Mouse (Mus musculus) liver, postnatal 0 days (tissue): ENCODE results near the gene Afg1l. TPM values are rescaled to one million over a fixed set of nuclear protein-coding genes. Genes with fewer than 3 reads are reported as not detected.

ENCODE experiments used
- ATAC-seq: fragments of 200-750 bp; cut with Nextera tagmentation; 2 replicates; pipeline ENCODE4 v1.8.0; 2017; ENCODE audit warnings: mild to moderate bottlenecking, moderate library complexity
- DNase-seq: peaks from one replicate; pipeline ENCODE4 v3.0.0-alpha.2; 2016
- H3K27ac ChIP-seq: fragments of 300-500 bp; sonication (generic); 2 replicates; pipeline ENCODE4 v1.5.1; 2014; ENCODE audit warnings: antibody characterized with exemption, moderate library complexity, mild to moderate bottlenecking, low read depth
- H3K27me3 ChIP-seq: fragments of 300-500 bp; sonication (generic); 2 replicates; pipeline ENCODE4 v1.6.1; 2014; ENCODE audit warnings: low read length, control low read depth, mixed read lengths; ENCODE audit not compliant: insufficient read depth
- H3K36me3 ChIP-seq: fragments of 300-500 bp; sonication (generic); replicated peaks from 2 replicates; pipeline ENCODE4 v1.6.1; 2014; ENCODE audit warnings: mild to moderate bottlenecking, control low read depth, low read length, moderate library complexity, mixed read lengths; ENCODE audit not compliant: insufficient read depth
- H3K4me1 ChIP-seq: fragments of 300-500 bp; sonication (generic); 2 replicates; pipeline ENCODE4 v1.6.1; 2014; ENCODE audit warnings: antibody characterized with exemption, mild to moderate bottlenecking, control low read depth; ENCODE audit not compliant: insufficient read depth
- H3K4me2 ChIP-seq: fragments of 300-500 bp; sonication (generic); 2 replicates; pipeline ENCODE4 v1.6.1; 2014; ENCODE audit warnings: low read depth, mild to moderate bottlenecking, low read length, moderate library complexity, mixed read lengths
- H3K4me3 ChIP-seq: fragments of 300-500 bp; sonication (generic); 2 replicates; pipeline ENCODE4 v1.5.1; 2014; ENCODE audit warnings: low read depth, low read length
- H3K9ac ChIP-seq: fragments of 300-500 bp; sonication (generic); replicated peaks from 2 replicates; pipeline ENCODE4 v1.6.1; 2014; ENCODE audit warnings: mild to moderate bottlenecking, moderate library complexity
- H3K9me3 ChIP-seq: fragments of 300-500 bp; sonication (generic); 2 replicates; pipeline ENCODE4 v1.6.1; 2016; ENCODE audit warnings: mild to moderate bottlenecking, control low read depth, low read length, mixed read lengths
- CTCF ChIP-seq: sonication (generic); IDR thresholded peaks from 2 replicates; pipeline ENCODE4 v1.5.1; 2016; ENCODE audit warnings: antibody characterized with exemption, low read depth
- EP300 ChIP-seq: IDR thresholded peaks from 2 replicates; pipeline ENCODE4 v1.6.1; 2016; ENCODE audit warnings: antibody characterized with exemption, low read depth, mild to moderate bottlenecking
- WGBS: fragments of 180-500 bp; shearing (Covaris S2); extraction: QIAGEN DNeasy Blood & Tissue Kit; methylation state at CpG from one replicate; pipeline ENCODE4 v1.1.7; 2014; ENCODE audit not compliant: insufficient replicate concordance; 5-methylcytosine and 5-hydroxymethylcytosine counted together
- polyA plus RNA-seq: library from polyadenylated mRNA; unstranded; fragments of >200 nt; fragmentation: Nextera tagmentation; extraction: Ambion mirVana; gene quantifications from 2 replicates; pipeline ENCODE4 v1.2.1, GENCODE M21; 2015

The Afg1l gene
- polyA plus RNA-seq, 1 experiment from 2014 or later: 2.9 TPM

GRCm38 (mm10) chr10:42355980-42356379 is 122.4 kb downstream of the Afg1l start:
- no peak for ATAC-seq
- no peaks in the 10 kb centered on the region for H3K36me3 ChIP-seq
- no peak overlapping the region for H3K27ac ChIP-seq
- H3K9ac ChIP-seq: no peak overlapping the region
- no peaks in the 10 kb centered on the region for H3K27me3 ChIP-seq
- no peak overlapping the region for H3K4me3 ChIP-seq
- H3K4me2 ChIP-seq: no peak overlapping the region
- H3K9me3 ChIP-seq: no peaks in the 10 kb centered on the region
- H3K4me1 ChIP-seq: no peaks in the 10 kb centered on the region
- TF ChIP-seq CTCF (peak; percentile 51), EP300 (no peak)
- peak; percentile 21 for DNase-seq
- WGBS: 72% methylated on average over 3 of the region's 3 CpGs

DNA sequence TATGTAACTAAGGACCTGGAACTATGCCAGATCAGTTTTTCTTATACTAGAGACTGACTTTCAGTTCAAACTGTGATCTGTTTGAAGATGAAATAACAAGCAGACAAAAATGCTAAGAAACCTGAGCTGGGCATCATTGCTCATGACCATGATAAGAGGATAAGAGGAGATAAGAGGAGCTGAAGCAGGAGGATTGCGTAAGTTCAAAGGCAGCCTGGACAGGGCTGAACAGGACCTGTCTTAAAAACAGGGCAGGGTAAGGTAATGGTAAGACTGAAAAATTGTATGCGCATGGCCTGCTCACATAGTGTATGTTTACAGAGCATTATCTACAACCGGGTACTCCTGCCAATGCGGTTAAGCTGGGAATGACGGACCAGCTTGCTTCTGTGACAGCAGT is 130.4 kb downstream of the Afg1l start:
- Histone ChIP-seq H3K4me2 (no peak overlapping the region), H3K9ac (no peak overlapping the region), H3K4me1 (no peaks in the 10 kb centered on the region), H3K27ac (no peak overlapping the region), H3K4me3 (no peak overlapping the region), H3K36me3 (no peaks in the 10 kb centered on the region; the same call in 1 of the 2 replicates), H3K9me3 (no peaks in the 10 kb centered on the region), H3K27me3 (no peaks in the 10 kb centered on the region)
- ATAC-seq (no peak), DNase-seq (no peak)
- 65% methylated on average over 5 of the region's 5 CpGs for WGBS
- no peak for TF ChIP-seq CTCF
- TF ChIP-seq EP300: no peak

DNA sequence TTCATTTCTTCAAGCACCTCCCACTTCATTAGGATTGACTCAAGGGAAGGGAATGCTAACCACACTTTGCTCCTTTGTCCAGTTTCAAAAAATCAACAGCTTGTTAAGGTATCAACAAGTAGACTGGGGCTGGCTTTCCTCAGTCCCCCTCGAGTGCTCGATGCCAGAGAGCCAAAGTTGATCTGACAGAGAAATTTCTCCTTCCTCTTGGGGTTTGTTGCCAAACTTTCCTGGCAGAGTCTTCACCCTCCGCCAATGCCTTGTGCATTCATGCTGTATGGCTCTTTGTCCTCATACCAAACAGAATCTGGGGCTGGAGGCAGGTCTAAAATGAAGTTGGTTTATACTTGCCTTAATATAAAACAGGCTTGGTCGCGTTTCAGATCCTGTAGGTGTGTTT is 131.2 kb downstream of the Afg1l start:
- H3K9me3 ChIP-seq: no peaks in the 10 kb centered on the region
- H3K27ac ChIP-seq: no peak overlapping the region
- no peaks in the 10 kb centered on the region for H3K27me3 ChIP-seq
- DNase-seq (no peak), ATAC-seq (no peak)
- 72% methylated on average over 5 of the region's 5 CpGs for whole genome bisulfite sequencing
- H3K4me2 ChIP-seq: no peak overlapping the region
- no peaks in the 10 kb centered on the region; the same call in 1 of the 2 replicates for H3K36me3 ChIP-seq
- no peaks in the 10 kb centered on the region for H3K4me1 ChIP-seq
- TF ChIP-seq EP300: no peak
- TF ChIP-seq CTCF: no peak
- no peak overlapping the region for H3K9ac ChIP-seq
- H3K4me3 ChIP-seq: no peak overlapping the region

DNA sequence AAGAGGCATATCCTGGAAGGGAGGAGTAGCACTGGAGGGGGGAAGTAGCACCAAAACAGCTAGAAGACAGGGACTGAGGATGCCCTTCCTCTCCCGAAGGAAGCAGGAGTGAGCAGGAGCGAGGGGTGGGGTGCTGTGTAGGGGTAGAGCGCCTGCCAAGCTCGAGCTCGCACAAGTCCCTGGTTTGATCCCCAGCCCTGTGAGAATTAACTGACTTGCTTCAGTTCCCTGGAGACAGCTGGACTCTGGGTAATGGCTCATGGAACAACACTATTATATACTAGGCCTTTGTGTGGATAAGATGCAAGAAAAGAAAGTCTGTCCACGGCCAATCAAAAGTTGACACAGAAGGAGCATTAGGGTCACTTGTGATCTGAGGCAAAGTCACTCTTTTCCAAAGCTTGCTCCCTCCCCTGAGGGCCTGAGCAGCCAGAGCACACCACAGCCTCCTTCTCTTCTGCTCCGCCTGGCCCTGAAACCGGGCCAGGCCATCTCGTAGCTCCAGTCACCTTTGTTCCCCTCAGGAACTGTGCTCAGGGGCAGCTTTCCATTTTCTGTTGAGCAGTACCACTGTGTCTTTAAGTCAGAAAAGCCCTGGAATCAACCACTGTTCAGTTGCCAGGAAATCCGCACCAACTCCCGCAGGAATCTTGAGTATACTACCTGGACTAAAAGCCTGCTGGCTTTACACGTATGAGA is 132.0 kb downstream of the Afg1l start:
- 82% methylated on average over 12 of the region's 12 CpGs for WGBS
- no peak overlapping the region for H3K9ac ChIP-seq
- H3K9me3 ChIP-seq: no peaks in the 10 kb centered on the region
- H3K4me3 ChIP-seq: no peak overlapping the region
- no peak for ATAC-seq
- no peak overlapping the region for H3K4me2 ChIP-seq
- no peak for DNase-seq
- no peaks in the 10 kb centered on the region for H3K27me3 ChIP-seq
- no peaks in the 10 kb centered on the region; the same call in 1 of the 2 replicates for H3K36me3 ChIP-seq
- TF ChIP-seq EP300: no peak
- H3K4me1 ChIP-seq: no peaks in the 10 kb centered on the region
- H3K27ac ChIP-seq: no peak overlapping the region

- TF ChIP-seq EP300 (no peak), CTCF (no peak)
Measured at GRCm38 (mm10) chr10:42342714-42343113, 135.7 kb downstream of the Afg1l start.

DNA sequence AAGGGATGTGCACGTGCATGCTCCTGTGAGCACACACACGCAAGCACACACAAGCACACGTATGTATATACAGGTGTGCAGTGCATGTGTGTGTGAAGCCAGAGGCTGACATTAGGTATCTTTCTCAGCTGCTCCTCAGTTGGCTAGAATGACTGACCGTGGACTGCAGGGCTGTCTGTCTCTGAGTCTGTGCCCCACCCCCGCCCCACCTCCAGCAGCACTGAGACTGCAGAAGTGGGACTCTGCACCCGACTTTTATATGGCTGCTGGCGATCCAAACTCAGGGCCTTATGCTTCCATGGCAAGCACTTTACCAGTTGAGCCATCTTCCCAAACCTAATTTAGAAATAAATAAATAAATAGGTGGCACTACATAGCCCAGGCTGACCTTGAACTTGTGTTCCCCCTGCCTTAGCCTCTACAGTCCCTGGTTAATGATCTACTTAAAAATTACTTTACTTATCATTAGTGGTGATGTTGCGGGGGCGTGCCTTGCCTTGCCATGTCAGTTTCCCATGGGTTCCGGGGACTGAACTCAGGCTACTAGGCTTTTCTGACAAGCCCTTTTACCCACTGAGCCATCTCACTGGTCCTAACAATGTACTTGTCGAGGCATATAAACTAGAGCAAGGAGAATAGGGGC is 136.4 kb downstream of the Afg1l start:
- Histone ChIP-seq H3K36me3 (peaks cover 4% of the 10 kb centered on the region), H3K27me3 (no peaks in the 10 kb centered on the region), H3K4me1 (no peaks in the 10 kb centered on the region), H3K27ac (no peak overlapping the region), H3K4me2 (no peak overlapping the region), H3K4me3 (no peak overlapping the region), H3K9me3 (no peaks in the 10 kb centered on the region), H3K9ac (no peak overlapping the region)
- ATAC-seq: peak; percentile 44
- TF ChIP-seq EP300 (no peak), CTCF (no peak)
- no peak for DNase-seq
- 67% methylated on average over 11 of the region's 11 CpGs for WGBS

More at GRCm38 (mm10) chr10:42342714-42343113, 135.7 kb downstream of the Afg1l start:
- H3K9ac ChIP-seq: no peak overlapping the region
- H3K9me3 ChIP-seq: no peaks in the 10 kb centered on the region
- WGBS: 69% methylated on average over 5 of the region's 5 CpGs
- no peak overlapping the region for H3K27ac ChIP-seq
- no peak overlapping the region for H3K4me2 ChIP-seq
- no peaks in the 10 kb centered on the region for H3K27me3 ChIP-seq
- peaks cover 4% of the 10 kb centered on the region for H3K36me3 ChIP-seq
- H3K4me1 ChIP-seq: no peaks in the 10 kb centered on the region
- DNase-seq (no peak), ATAC-seq (no peak)
- H3K4me3 ChIP-seq: no peak overlapping the region
